Mouse (Mus musculus) liver, adult 2 months (tissue): ENCODE data around the gene Pi4kb.

Experiments
- CTCF ChIP-seq: fragments of 200-500 bp; IDR thresholded peaks from 2 replicates; pipeline ENCODE4 v1.5.1; 2011; ENCODE audit warnings: low read depth, low read length, control low read depth
- POLR2A ChIP-seq: fragments of 200-500 bp; IDR thresholded peaks from 2 replicates; pipeline ENCODE4 v1.6.1; 2011; ENCODE audit warnings: low read length, control low read depth; ENCODE audit not compliant: insufficient read depth; ENCODE audit errors: extremely low read depth

GRCm38 (mm10) chr3:95010396-95010795, 35.9 kb downstream of the Pi4kb start:
- no peak for TF ChIP-seq CTCF
- TF ChIP-seq POLR2A, result no peak
